ENCODE assay signal across 24 mouse cellular contexts in genomic region chr15:102780626-102781025, GRCm38 (mm10). TPM values are rescaled to one million over a fixed set of nuclear protein-coding genes. Genes with fewer than 3 reads are reported as not detected.
A peak's percentile ranks its signal among the peaks of the same experiment; 100 is the strongest.
DNase-seq lines count a peak whose midpoint lies in the region; ATAC-seq and TF ChIP-seq lines count a peak whose summit lies in the region.
"Had no signal": no experiment of that assay in that cellular context is flagged by ENCODE, and none has a peak within 500 bp of the region (broad histone marks: within the 10 kb centered on the region; RNA-seq: fewer than 3 reads in every experiment).

No protein-coding gene starts in this region.

- TF ChIP-seq RAD21 in MEL (IDR thresholded peaks at IDR 0.05; ENCODE audit: low read depth, low read length): no peak

- no peak overlapping the region for H3K4me3 ChIP-seq in kidney, embryonic 15.5 days (replicated peaks)
- no peak overlapping the region for H3K4me3 ChIP-seq in MEL (ENCODE audit: control insufficient read depth in 1 of 2, insufficient read depth in 1 of 2, low read depth in 2 of 2, low read length in 2 of 2)
- H3K4me3 ChIP-seq: embryonic facial prominence, embryonic 13.5 days; forebrain, embryonic 12.5 days; heart, adult 2 months; heart, embryonic 15.5 days; hindbrain, embryonic 10.5 days had no signal

- no peak for ATAC-seq in kidney, embryonic 15.5 days (replicated peaks; ENCODE audit: low FRiP score)
- ATAC-seq: CD4-positive, CD25-positive, alpha-beta regulatory T cell, adult 4 months; forebrain, embryonic 16.5 days had no signal

- 58% methylated on average over 6 of the region's 6 CpGs for WGBS in kidney, embryonic 15.5 days

- peak; percentile 85 for DNase-seq in kidney, adult 11 months
- no peak for DNase-seq in MEL (ENCODE audit: low read depth, low spot score)
- peak; percentile 72 for DNase-seq in kidney, postnatal 10 days
- peak; percentile 22 to 64 for DNase-seq in kidney, postnatal 4 days
- no peak for DNase-seq in cerebellum, postnatal 36 days
- DNase-seq in frontal cortex, postnatal 25 days (ENCODE audit: low spot score in 2 of 2): no peak
- DNase-seq: adrenal gland, postnatal 10 days; B cell, adult 2 months; cerebellum, adult 11 months; cerebellum, adult 8-10 months; cerebellum, postnatal 25 days; gastrocnemius, postnatal 14 days; heart, adult 2 months; heart, postnatal 14 days had no signal

- no peak for TF ChIP-seq EP300 in MEL (IDR thresholded peaks at IDR 0.05; ENCODE audit: low read depth in 1 of 2, low read length in 2 of 2)

- peaks cover 15% of the 10 kb centered on the region for H3K4me1 ChIP-seq in kidney, embryonic 15.5 days
- H3K4me1 ChIP-seq in MEL (ENCODE audit: control insufficient read depth in 1 of 2, insufficient read depth in 2 of 2, low read length in 2 of 2): no peaks in the 10 kb centered on the region
- H3K4me1 ChIP-seq: forebrain, embryonic 12.5 days; heart, embryonic 15.5 days; hindbrain, embryonic 10.5 days had no signal

- H3K9ac ChIP-seq in kidney, embryonic 15.5 days: no peak overlapping the region
- no peak overlapping the region for H3K9ac ChIP-seq in MEL (ENCODE audit: control insufficient read depth, low read depth, low read length, poor library complexity, severe bottlenecking)
- H3K9ac ChIP-seq: embryonic facial prominence, embryonic 13.5 days; forebrain, embryonic 12.5 days; heart, embryonic 15.5 days; hindbrain, embryonic 14.5 days had no signal

- H3K36me3 ChIP-seq in kidney, embryonic 15.5 days: no peaks in the 10 kb centered on the region
- H3K36me3 ChIP-seq in MEL (ENCODE audit: control insufficient read depth in 1 of 2, insufficient read depth in 2 of 2, low read length in 2 of 2): no peaks in the 10 kb centered on the region
- H3K36me3 ChIP-seq: embryonic facial prominence, embryonic 13.5 days; forebrain, embryonic 12.5 days; G1E; heart, embryonic 15.5 days; hindbrain, embryonic 10.5 days had no signal

- H3K9me3 ChIP-seq in kidney, embryonic 15.5 days (replicated peaks): no peaks in the 10 kb centered on the region
- no peaks in the 10 kb centered on the region for H3K9me3 ChIP-seq in MEL (replicated peaks; ENCODE audit: insufficient read depth, low read length)
- H3K9me3 ChIP-seq: embryonic facial prominence, embryonic 13.5 days; forebrain, embryonic 12.5 days; G1E; heart, embryonic 15.5 days; hindbrain, embryonic 10.5 days had no signal

- H3K27me3 ChIP-seq in kidney, embryonic 15.5 days: peaks cover 12% of the 10 kb centered on the region; the same call in 1 of the 2 replicates
- H3K27me3 ChIP-seq in MEL (ENCODE audit: control insufficient read depth in 1 of 2, insufficient read depth in 2 of 2, low read length in 2 of 2): peaks cover 20 to 31% of the 10 kb centered on the region in 2 experiments

- no peak for TF ChIP-seq POLR2A in MEL (IDR thresholded peaks at IDR 0.05; ENCODE audit: control insufficient read depth in 1 of 2, insufficient read depth in 1 of 2, low read depth in 1 of 2, low read length in 2 of 2, poor library complexity in 1 of 2)

- TF ChIP-seq CTCF in MEL (IDR thresholded peaks at IDR 0.05 in 2 of 3, conservative IDR thresholded peaks at IDR 0.05 in 1 of 3; ENCODE audit: control insufficient read depth in 1 of 3, insufficient read depth in 1 of 3, low read depth in 2 of 3, low read length in 3 of 3, poor library complexity in 1 of 3, severe bottlenecking in 1 of 3): no peak

- no peaks in the 10 kb centered on the region for H3K79me2 ChIP-seq in MEL (ENCODE audit: control insufficient read depth, insufficient read depth, low read length, poor library complexity)

- no peak overlapping the region for H3K27ac ChIP-seq in kidney, embryonic 15.5 days
- no peak overlapping the region for H3K27ac ChIP-seq in MEL (ENCODE audit: control insufficient read depth, low read depth, low read length)
- H3K27ac ChIP-seq: embryonic facial prominence, embryonic 13.5 days; forebrain, embryonic 12.5 days; heart, adult 2 months; heart, embryonic 15.5 days; hindbrain, embryonic 10.5 days; hindbrain, embryonic 14.5 days had no signal

- no peak overlapping the region for H3K4me2 ChIP-seq in kidney, embryonic 15.5 days
- H3K4me2 ChIP-seq: embryonic facial prominence, embryonic 13.5 days; forebrain, embryonic 12.5 days; heart, embryonic 11.5 days; heart, embryonic 15.5 days; hindbrain, embryonic 14.5 days had no signal

TF ChIP-seq in MEL, 35 proteins besides CTCF, POLR2A, EP300 and RAD21:
- TF ChIP-seq ZKSCAN1 (IDR thresholded peaks at IDR 0.05; ENCODE audit: low read depth, low read length): no peak
- TF ChIP-seq USF1 (IDR thresholded peaks at IDR 0.05; ENCODE audit: low read depth, low read length): peak; percentile 36; the same call in 1 of the 2 replicates

RNA-seq across cellular contexts. Expression of gene Calcoco1, which starts 58.6 kb away (rescaled TPM):
- 47.0 and 51.4 TPM in 2 replicates for polyA plus RNA-seq in kidney, embryonic 15.5 days (2015; fragmentation: Nextera tagmentation; extraction: Ambion mirVana)
- 2.9 and 3.5 TPM in 2 replicates for total RNA-seq in MEL (2012; rRNA removed)
- polyA plus RNA-seq in MEL (2012; ENCODE audit: insufficient read depth in 1 of 2, insufficient read length in 2 of 2, low read depth in 1 of 2, low replicate concordance in 2 of 2, missing spikeins in 1 of 2): 10 to 100 TPM in 1 of 2 experiments, not detected in 1; 19.0 TPM

Comparison
In these comparisons a context has a peak if more than half of its experiments do, and no peak if none do; other contexts are left out.
1. DNase-seq: peak in kidney, adult 11 months (single experiment), kidney, postnatal 10 days (single experiment) and kidney, postnatal 4 days (2 of 2); none in MEL (single experiment), cerebellum, postnatal 36 days (0 of 2) and frontal cortex, postnatal 25 days (0 of 2).